Mouse (Mus musculus) kidney, adult 2 months (tissue): Measurements from ENCODE around the gene Gatb.

Source experiments
- CTCF ChIP-seq: fragments of 200-500 bp; conservative IDR thresholded peaks from 2 replicates; pipeline ENCODE4 v1.5.1; 2011; ENCODE audit warnings: low read depth, mild to moderate bottlenecking, control low read depth, low read length, moderate library complexity, mixed read lengths; ENCODE audit not compliant: insufficient read depth, insufficient read length
- POLR2A ChIP-seq: fragments of 200-500 bp; IDR thresholded peaks from one replicate; pipeline ENCODE4 v1.6.1; 2011; ENCODE audit warnings: low read depth, low read length, control low read depth

DNA sequence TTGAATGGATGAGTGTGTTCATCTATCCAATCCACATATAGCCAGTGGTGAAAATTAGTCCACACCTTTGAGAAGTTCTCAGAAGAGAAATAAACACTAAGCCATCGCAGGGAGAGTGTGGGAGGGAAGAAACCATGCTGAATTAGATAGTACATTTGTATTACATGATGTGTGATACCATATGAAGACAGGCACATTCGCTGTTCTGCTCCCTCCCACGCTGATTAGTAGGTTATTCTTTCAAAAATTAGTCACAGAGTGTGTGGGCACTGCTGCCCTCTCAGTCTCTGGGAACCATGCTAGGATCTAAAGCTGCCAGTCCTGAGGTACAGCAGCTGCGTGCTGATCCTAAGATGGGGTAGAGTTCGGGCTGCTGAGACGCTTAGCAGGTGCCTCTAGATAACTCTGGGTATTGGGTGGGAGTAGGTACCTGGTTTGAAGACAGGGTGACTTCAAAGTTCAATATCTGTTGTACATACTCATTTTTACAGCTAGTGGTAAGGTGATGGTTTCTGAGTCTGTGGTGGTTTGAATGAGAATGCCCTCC is 20.1 kb upstream of the Gatb start:
- TF ChIP-seq POLR2A (no peak), CTCF (no peak)
